Mouse (Mus musculus) megakaryocyte progenitor cell, adult 5-6 weeks (primary cell): ENCODE results near the gene Calm1. TPM values are rescaled to one million over a fixed set of nuclear protein-coding genes. Genes with fewer than 3 reads are reported as not detected.
A peak's percentile ranks its signal among the peaks of the same experiment; 100 is the strongest.
"Not testable (repeated sequence)": the region's sequence is repeated elsewhere in the genome, so short reads cannot be mapped to it uniquely, and the experiment has no call there.

Source experiments
- ATAC-seq: replicated peaks from 2 replicates; pipeline ENCODE4 v1.8.0; 2016; ENCODE audit warnings: mild to moderate bottlenecking, moderate TSS enrichment, inconsistent platforms; ENCODE audit not compliant: poor library complexity
- total RNA-seq, 2 experiments: library from RNA; stranded (forward) in 1 of 2; stranded (reverse) in 1 of 2; fragments of 157-497, 149-512 nt in 1 of 2; fragments of 200-1000 nt in 1 of 2; gene quantifications; 2 replicates each; pipeline versions ENCODE4 v1.2.3 to v1.2.4; 2015 to 2017

The Calm1 gene
- total RNA-seq, 2 experiments from 2014 or later = 340 to 536 TPM

- no peak for ATAC-seq
These were observed 8.4 kb upstream of the Calm1 start for GRCm38 (mm10) chr12:100190802-100191201.

GRCm38 (mm10) chr12:100194181-100194580 is 5.1 kb upstream of the Calm1 start:
- peak; percentile 73 for ATAC-seq

DNA sequence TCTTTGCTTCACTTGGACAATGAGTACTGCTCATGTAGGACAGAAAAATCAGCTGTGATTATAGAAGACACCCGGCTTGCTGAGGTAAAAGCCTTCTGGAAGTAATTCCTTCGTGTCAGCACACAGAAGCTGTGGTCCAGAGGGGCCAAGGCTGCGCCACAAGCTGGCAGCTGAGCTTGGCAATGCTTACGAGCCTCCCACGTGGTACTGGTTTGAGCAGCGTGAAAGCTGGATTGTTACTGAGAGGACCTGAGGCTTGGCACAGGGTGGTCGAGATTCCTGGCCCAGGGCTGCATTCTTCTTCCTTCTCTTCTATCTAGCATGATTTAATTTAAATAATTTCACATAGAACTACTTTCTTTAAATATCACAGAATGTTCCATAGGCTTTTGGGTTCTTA is 2.4 kb upstream of the Calm1 start:
- no peak for ATAC-seq

DNA sequence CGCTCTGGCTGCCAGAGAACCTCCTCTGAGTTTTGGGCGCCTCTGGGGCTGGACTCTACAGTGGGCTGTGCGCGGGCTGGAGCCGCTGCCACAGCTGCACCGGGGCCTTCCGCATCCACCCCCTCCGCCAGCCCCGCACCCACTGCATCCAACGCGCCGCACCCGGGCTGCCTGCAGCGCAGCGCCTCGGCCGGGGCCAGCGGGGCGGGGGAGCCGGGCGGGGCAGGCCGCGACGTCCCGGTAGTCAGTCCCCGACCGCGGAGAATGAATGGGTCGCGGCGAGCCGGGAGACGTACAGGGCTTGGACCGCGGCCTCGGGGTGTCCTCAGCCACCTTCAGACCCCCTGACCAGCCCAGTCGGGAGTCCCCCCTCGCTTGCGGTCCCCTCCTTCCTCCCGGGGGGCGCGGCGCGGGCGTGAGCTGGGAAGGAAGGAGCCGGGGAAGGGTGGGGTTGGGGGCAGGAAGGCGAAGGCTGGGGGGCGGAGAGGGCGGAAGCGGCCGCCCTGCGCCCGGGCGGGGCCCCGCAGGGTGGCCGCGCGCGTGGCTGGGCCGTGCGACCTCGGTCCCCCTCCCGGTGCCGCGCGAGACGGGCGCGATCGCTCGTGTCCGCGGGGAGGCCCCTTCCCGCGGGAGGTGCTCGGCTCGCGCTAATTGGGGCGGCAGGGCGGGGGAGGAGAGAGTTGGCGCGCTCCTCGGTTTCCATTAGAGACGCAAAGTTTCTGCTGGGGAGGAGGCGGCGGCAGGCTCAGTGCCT is 833 bp downstream of the Calm1 start:
- peak; percentile 20 for ATAC-seq

GRCm38 (mm10) chr12:100200645-100201362 is 1.6 kb downstream of the Calm1 start:
- ATAC-seq = peak; percentile 29

DNA sequence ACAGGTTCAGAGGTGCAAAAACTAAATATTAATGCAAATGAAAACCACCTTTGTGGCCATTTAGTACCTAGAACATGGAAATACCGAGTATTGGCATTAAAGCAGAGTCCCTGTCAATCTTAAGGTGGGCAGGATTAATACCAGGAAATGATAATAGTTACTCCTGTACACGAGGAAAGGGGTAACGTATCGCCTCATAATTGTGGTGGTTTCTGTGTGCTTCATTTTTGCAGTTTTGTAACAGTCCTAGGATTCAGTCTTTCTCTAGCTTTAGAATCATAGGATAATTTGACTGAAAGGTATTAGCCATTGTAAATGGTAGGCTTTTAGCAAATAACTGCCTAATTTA is 2.1 kb downstream of the Calm1 start:
- no peak for ATAC-seq

DNA sequence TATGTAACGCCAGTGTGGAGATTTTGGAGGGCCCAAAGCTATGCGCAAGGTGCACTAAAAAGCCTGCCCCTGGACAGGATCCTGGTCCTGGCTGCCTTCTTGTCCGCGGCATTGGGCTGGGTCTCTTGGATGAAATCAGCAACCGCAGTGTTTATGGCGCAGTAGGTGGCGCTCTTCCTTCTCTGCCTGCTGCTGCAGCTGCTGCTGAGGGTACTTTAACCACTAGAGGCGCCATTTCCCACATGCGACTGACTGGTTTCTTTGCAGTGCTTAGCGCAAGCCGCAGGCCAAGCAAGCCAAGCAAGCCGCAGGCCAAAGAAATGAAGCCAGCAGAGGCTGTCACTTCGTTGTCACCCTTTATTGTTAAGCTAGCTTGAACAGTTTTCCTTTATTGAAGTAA is 2.6 kb downstream of the Calm1 start:
- peak; percentile 74 for ATAC-seq

DNA sequence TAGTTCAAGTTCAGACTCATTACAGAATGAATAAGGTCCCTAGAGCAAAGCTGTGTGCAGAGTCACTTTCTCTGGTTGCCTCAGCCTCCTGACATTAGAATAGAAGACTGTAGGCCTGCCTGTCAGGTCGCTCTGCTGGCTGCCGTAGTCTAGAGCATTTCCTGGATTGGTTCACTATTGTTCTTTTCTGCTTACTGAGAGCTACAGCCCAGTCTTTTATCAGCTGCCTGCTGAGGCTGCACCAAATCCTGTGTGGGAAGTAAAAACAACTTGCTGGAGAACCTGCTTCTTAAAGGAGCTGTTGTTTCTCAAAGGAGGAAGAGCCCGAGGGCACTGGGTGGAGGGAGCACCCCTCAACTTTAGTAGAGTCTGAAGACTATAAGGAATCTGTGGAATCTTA is 4.5 kb downstream of the Calm1 start:
- ATAC-seq = no peak

GRCm38 (mm10) chr12:100205156-100205555 is 5.9 kb downstream of the Calm1 start:
- no peak for ATAC-seq

GRCm38 (mm10) chr12:100206521-100206920 is 7.3 kb downstream of the Calm1 start:
- ATAC-seq = no peak

GRCm38 (mm10) chr12:100206926-100207325 is 7.7 kb downstream of the Calm1 start:
- no peak for ATAC-seq

DNA sequence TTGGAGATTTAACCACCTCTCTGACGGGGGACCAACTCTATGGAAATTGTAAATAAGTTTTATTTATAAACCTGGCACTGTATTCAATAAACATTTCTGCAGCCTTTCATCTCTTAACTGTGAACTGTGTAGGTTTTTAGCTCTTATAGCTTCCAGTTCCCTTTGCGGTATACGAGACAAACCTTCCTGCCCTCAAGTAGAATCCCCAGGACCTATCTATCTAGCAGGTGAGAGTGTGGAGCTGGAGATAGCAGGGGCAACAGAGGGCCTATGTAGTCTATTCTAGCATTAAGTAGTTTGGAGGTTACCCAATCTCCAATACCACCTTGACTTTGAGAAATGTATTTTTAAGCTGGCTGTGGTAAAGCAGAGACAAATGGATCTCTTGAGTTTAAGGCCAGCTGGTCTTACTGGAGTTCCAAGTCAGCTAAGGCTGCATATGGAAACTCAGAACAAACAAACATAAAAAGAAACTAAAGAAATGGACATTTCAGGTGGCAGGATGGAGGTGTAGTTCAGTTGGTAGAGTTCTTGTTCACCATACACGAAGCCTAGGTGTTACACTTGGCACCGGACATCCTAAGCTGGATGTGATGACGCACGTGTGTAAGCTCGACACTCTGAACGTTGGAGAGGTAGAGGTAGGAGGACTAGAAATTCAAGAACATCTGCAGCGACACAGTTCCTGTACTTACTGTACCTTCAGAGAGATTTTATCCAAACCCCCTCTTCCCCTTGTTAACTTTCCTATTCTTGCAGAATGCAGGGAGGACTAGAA is 10.7 kb downstream of the Calm1 start:
- peak; percentile 67 for ATAC-seq

DNA sequence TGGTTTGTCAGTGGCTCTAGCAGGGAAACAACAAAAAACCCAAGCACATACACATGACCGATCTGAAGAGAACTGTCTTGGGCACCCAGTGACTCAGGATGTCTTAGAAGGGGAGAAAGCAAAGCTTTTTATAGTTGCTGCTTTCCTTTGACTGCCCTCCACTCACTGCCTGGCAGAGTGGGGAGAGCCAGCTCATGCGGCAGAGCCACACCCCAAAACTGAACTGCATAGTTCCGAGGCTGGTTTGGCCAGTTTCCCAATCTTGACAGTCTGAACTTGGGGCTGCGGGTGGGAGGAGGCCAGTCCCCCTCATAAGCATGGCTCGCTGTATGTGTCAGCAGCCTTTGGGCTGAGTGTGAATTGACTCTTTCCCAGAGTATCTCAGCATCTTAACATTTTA is 11.7 kb downstream of the Calm1 start:
- ATAC-seq = peak; percentile 63

DNA sequence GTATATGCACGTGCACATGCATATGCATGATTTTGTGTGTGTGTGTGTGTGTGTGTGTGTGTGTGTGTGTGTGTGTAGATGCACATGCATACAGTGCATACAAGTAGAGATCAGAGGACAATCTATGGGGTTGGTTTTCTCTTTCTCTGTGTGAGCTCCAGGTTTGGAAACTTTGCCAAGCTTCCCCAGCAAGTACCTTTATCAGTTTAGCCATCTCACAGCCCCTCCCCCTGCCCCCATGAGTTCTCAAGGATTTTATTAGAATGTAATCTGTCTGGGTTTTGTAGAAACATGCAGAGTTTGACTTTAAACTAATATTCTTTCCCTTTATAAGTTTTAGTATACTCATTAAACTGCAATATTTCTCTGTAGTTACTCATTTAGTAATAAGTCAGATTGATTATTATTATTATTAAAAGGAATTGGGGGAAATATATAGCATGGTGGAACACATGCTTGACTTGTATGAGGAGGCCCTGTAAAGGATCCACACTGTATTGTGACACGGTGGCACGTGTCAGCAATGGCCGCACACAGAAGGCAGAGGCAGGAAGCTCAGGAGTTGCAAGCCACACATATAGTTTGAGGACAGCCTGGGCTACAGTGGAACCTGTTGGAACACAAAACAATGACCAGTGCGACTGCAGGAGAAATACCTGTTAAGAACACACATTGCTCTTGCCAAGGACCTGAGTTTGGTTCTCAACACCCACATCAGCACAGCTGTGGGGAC is 12.4 kb downstream of the Calm1 start:
- no peak for ATAC-seq

DNA sequence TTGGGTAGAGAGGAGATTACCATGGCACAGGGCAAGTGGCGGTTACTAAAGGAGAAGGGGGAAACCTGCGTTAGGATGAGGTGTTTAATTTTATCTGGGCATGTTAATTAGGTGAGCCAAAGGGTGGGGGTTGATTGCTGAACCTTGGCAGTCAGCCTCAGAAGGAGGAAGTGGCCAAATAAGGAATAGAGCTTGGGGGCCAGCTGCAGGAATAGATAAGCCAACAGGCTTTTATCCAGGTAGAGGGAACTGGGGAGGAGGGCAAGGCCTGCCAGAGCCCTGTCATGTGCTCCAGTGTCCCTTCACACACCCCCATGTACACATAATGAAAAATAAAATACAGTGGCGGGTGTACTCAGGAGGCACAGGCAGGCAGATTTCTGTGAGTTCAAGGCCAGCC is 13.2 kb downstream of the Calm1 start:
- peak; percentile 63 for ATAC-seq

- no peak for ATAC-seq
These were observed 13.9 kb downstream of the Calm1 start for GRCm38 (mm10) chr12:100213162-100213561.

DNA sequence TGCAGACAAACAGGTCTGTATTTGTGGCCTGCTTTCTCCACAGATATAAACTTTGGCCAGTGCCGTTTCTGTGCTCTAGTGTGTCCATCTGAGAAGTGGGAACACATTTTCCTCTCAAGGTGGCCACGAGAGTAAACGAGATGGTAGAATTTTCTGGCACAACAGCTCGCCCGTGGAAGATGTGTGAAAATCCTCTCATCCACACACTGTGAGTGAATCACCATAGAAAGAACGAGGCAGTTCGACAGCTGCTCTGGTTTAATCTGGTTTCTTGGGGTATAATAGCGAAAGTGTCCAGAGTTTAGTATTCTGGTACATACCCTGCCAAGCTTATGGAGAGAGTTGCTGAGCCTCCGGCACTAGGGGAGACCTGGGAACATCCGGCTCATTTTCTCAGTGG is 14.9 kb downstream of the Calm1 start:
- no peak for ATAC-seq

DNA sequence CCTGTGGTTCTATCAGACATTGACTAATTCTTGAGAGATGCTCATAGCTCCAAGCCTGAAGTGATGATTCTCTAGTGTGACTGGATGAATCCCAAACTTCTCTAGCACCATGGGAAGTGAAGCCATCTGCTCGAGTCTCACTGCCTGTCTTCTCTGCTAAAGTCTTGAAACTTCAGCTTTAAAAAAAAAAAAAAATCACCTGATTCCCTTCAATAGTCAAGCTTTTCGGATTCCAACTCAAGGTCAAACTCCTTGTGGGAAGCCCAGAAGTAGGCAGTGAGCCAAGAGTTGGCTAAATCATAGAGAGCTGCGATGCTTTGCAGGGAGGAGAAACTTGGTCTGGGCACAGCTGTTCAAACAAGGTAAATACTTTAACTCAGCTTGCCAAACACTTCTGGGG is 15.5 kb downstream of the Calm1 start:
- no peak for ATAC-seq

DNA sequence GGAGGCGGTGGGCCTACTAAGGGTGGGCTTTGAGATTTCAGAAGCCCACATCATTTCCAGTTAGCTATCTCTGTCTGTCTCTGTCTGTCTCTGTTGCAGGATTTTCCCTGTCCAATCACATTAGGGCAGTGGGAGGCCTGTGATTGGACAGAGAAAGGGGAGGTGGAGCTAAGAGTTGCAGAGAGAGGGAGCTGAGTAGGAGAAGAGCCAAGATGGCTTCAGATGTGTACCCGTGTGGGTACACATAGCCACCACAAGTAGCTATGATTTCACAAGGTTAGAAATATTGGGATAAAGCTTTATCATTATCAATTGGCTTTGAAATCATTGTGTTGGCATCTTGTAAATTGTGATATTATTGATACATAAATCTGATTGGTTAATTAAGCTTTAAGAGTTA is 17.9 kb downstream of the Calm1 start:
- not testable (repeated sequence) for ATAC-seq

GRCm38 (mm10) chr12:100220012-100220411 is 20.8 kb downstream of the Calm1 start:
- no peak for ATAC-seq
